Mouse (Mus musculus) stomach, embryonic 16.5 days (tissue): ENCODE measurements around the gene Ranbp17. TPM values are rescaled to one million over a fixed set of nuclear protein-coding genes. Genes with fewer than 3 reads are reported as not detected.

Experiments
- ATAC-seq: fragments of 200-750 bp; cut with Nextera tagmentation; 2 replicates; pipeline ENCODE4 v1.8.0; 2017; ENCODE audit warnings: moderate number of reproducible peaks, moderate TSS enrichment; ENCODE audit not compliant: insufficient read depth, low FRiP score
- H3K27ac ChIP-seq: fragments of 300-500 bp; sonication (generic); 2 replicates; pipeline ENCODE4 v1.5.1; 2014; ENCODE audit warnings: low read length
- H3K27me3 ChIP-seq: fragments of 300-500 bp; sonication (generic); 2 replicates; pipeline ENCODE4 v1.6.1; 2014; ENCODE audit warnings: low read length, control low read depth, mixed read lengths; ENCODE audit not compliant: control insufficient read depth, insufficient read depth
- H3K36me3 ChIP-seq: fragments of 300-500 bp; sonication (generic); 2 replicates; pipeline ENCODE4 v1.6.1; 2014; ENCODE audit warnings: low read length; ENCODE audit not compliant: control insufficient read depth, insufficient read depth
- H3K4me1 ChIP-seq: fragments of 300-500 bp; sonication (generic); 2 replicates; pipeline ENCODE4 v1.6.1; 2014; ENCODE audit warnings: low read length, control low read depth, mixed read lengths; ENCODE audit not compliant: control insufficient read depth, insufficient read depth
- H3K4me2 ChIP-seq: fragments of 300-500 bp; sonication (generic); 2 replicates; pipeline ENCODE4 v1.6.1; 2014; ENCODE audit warnings: low read depth, low read length, mixed read lengths
- H3K4me3 ChIP-seq: fragments of 300-500 bp; sonication (generic); replicated peaks from 2 replicates; pipeline ENCODE4 v1.5.1; 2014; ENCODE audit warnings: mild to moderate bottlenecking, low read length
- H3K9ac ChIP-seq: fragments of 300-500 bp; sonication (generic); 2 replicates; pipeline ENCODE4 v1.6.1; 2014; ENCODE audit warnings: low read length
- H3K9me3 ChIP-seq: fragments of 300-500 bp; sonication (generic); replicated peaks from 2 replicates; pipeline ENCODE4 v1.6.1; 2016; ENCODE audit warnings: low read length, control low read depth; ENCODE audit not compliant: control insufficient read depth
- WGBS: fragments of 180-500 bp; shearing (Covaris S2); extraction: QIAGEN DNeasy Blood & Tissue Kit; methylation state at CpG from one replicate; pipeline ENCODE4 v1.1.7; 2014; 5-methylcytosine and 5-hydroxymethylcytosine counted together
- polyA plus RNA-seq: library from polyadenylated mRNA; unstranded; fragments of >200 nt; fragmentation: Nextera tagmentation; extraction: Ambion mirVana; gene quantifications from 2 replicates; pipeline ENCODE4 v1.2.1, GENCODE M21; 2015

The Ranbp17 gene
- polyA plus RNA-seq, 1 experiment from 2014 or later: 4.4 TPM

- H3K9me3 ChIP-seq: no peaks in the 10 kb centered on the region
- 46% methylated on average over 5 of the region's 5 CpGs for WGBS
- ATAC-seq: no peak
- no peak overlapping the region for H3K9ac ChIP-seq
- H3K4me3 ChIP-seq: no peak overlapping the region
- H3K4me2 ChIP-seq: no peak overlapping the region
- no peak overlapping the region for H3K27ac ChIP-seq
- H3K27me3 ChIP-seq: no peaks in the 10 kb centered on the region
- no peaks in the 10 kb centered on the region for H3K4me1 ChIP-seq
- H3K36me3 ChIP-seq: no peaks in the 10 kb centered on the region
Observed at GRCm38 (mm10) chr11:33361867-33362266, 151.7 kb downstream of the Ranbp17 start.

GRCm38 (mm10) chr11:33349269-33349668 lies 164.3 kb downstream of the Ranbp17 start:
- no peaks in the 10 kb centered on the region for H3K9me3 ChIP-seq
- ATAC-seq: no peak
- no peaks in the 10 kb centered on the region for H3K36me3 ChIP-seq
- no peak overlapping the region for H3K27ac ChIP-seq
- H3K9ac ChIP-seq: no peak overlapping the region
- no peak overlapping the region for H3K4me2 ChIP-seq
- H3K4me1 ChIP-seq: no peaks in the 10 kb centered on the region
- 83% methylated on average over 2 of the region's 2 CpGs for WGBS
- no peaks in the 10 kb centered on the region for H3K27me3 ChIP-seq
- H3K4me3 ChIP-seq: no peak overlapping the region

- H3K4me3 ChIP-seq: no peak overlapping the region
- H3K9ac ChIP-seq: no peak overlapping the region
- no peaks in the 10 kb centered on the region for H3K27me3 ChIP-seq
- no peaks in the 10 kb centered on the region for H3K9me3 ChIP-seq
- no peak overlapping the region for H3K4me2 ChIP-seq
- H3K4me1 ChIP-seq: no peaks in the 10 kb centered on the region
- no peaks in the 10 kb centered on the region for H3K36me3 ChIP-seq
- H3K27ac ChIP-seq: no peak overlapping the region
- no peak for ATAC-seq
- WGBS: 69% methylated on average over 2 of the region's 2 CpGs
Observed at GRCm38 (mm10) chr11:33342061-33342460, 171.5 kb downstream of the Ranbp17 start.

- Histone ChIP-seq H3K27me3 (no peaks in the 10 kb centered on the region), H3K36me3 (no peaks in the 10 kb centered on the region), H3K9me3 (no peaks in the 10 kb centered on the region), H3K4me3 (no peak overlapping the region), H3K9ac (no peak overlapping the region), H3K4me2 (no peak overlapping the region), H3K27ac (no peak overlapping the region), H3K4me1 (no peaks in the 10 kb centered on the region)
- WGBS: 47% methylated on average over 7 of the region's 7 CpGs
- ATAC-seq: no peak
Observed at GRCm38 (mm10) chr11:33336552-33337121, 176.9 kb downstream of the Ranbp17 start.

DNA sequence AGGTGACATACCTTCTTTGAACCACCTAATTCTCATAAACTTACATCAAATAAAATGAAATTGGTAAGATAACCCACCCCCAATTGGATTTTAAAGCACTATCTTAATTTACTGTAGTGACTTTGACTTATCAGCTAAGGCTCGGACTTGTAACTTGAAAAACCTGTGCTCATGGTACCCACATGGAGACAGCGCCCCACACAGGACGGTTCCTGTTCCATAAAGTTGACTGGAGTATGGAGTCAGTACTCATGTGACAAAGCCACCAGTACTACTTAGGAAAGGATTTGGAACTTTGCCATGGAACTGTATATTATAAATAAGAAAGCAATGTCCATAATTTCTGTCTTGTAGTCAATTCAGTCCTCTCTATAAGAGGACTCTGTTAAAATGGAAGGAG lies 177.9 kb downstream of the Ranbp17 start:
- no peaks in the 10 kb centered on the region for H3K27me3 ChIP-seq
- H3K4me1 ChIP-seq: no peaks in the 10 kb centered on the region
- H3K9ac ChIP-seq: no peak overlapping the region
- no peak overlapping the region for H3K27ac ChIP-seq
- no peak for ATAC-seq
- no peaks in the 10 kb centered on the region for H3K36me3 ChIP-seq
- WGBS: 86% methylated on average over 3 of the region's 3 CpGs
- H3K4me3 ChIP-seq: no peak overlapping the region
- H3K9me3 ChIP-seq: no peaks in the 10 kb centered on the region
- H3K4me2 ChIP-seq: no peak overlapping the region

GRCm38 (mm10) chr11:33332137-33332536 lies 181.4 kb downstream of the Ranbp17 start:
- H3K27ac ChIP-seq: no peak overlapping the region
- H3K36me3 ChIP-seq: no peaks in the 10 kb centered on the region
- H3K4me1 ChIP-seq: no peaks in the 10 kb centered on the region
- H3K9me3 ChIP-seq: no peaks in the 10 kb centered on the region
- no peak overlapping the region for H3K4me2 ChIP-seq
- H3K27me3 ChIP-seq: no peaks in the 10 kb centered on the region
- ATAC-seq: no peak; the same call in 1 of the 2 replicates
- WGBS: 48% methylated on average over 5 of the region's 5 CpGs
- H3K4me3 ChIP-seq: no peak overlapping the region
- H3K9ac ChIP-seq: no peak overlapping the region

- H3K4me1 ChIP-seq: no peaks in the 10 kb centered on the region
- H3K9ac ChIP-seq: no peak overlapping the region
- H3K4me3 ChIP-seq: no peak overlapping the region
- H3K9me3 ChIP-seq: no peaks in the 10 kb centered on the region
- 72% methylated on average over 7 of the region's 7 CpGs for WGBS
- no peak overlapping the region for H3K4me2 ChIP-seq
- no peaks in the 10 kb centered on the region for H3K27me3 ChIP-seq
- H3K27ac ChIP-seq: no peak overlapping the region
- no peak for ATAC-seq
- no peaks in the 10 kb centered on the region for H3K36me3 ChIP-seq
Observed at GRCm38 (mm10) chr11:33319006-33319611, 194.4 kb downstream of the Ranbp17 start.

DNA sequence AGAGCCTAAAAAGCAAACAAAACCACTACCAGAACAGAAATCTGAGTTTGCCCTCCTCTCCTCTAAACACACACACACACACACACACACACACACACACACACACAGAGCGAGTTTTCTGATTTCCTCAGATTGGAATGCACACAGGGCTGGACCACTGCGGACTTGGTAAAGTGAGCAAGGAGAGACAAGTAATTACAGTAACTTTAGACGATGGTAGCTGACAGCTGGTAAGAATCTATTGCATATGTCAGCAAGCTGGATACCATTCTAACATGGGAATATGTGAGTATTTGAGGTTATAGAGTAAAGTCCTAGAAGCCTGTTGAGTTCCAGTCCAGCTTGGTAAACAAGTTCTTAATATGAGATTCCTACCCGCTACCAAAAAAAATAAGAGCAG lies 204.0 kb downstream of the Ranbp17 start:
- ATAC-seq: no peak
- H3K4me2 ChIP-seq: no peak overlapping the region
- H3K9ac ChIP-seq: no peak overlapping the region
- no peaks in the 10 kb centered on the region for H3K36me3 ChIP-seq
- H3K27me3 ChIP-seq: no peaks in the 10 kb centered on the region
- WGBS: 51% methylated on average over 4 of the region's 4 CpGs
- H3K4me1 ChIP-seq: no peaks in the 10 kb centered on the region
- H3K4me3 ChIP-seq: no peak overlapping the region
- H3K9me3 ChIP-seq: no peaks in the 10 kb centered on the region
- H3K27ac ChIP-seq: no peak overlapping the region

GRCm38 (mm10) chr11:33300859-33301258 lies 212.7 kb downstream of the Ranbp17 start:
- H3K9ac ChIP-seq: no peak overlapping the region
- H3K27me3 ChIP-seq: no peaks in the 10 kb centered on the region
- H3K4me3 ChIP-seq: no peak overlapping the region
- no peak overlapping the region for H3K4me2 ChIP-seq
- H3K9me3 ChIP-seq: no peaks in the 10 kb centered on the region
- no peaks in the 10 kb centered on the region for H3K4me1 ChIP-seq
- H3K36me3 ChIP-seq: no peaks in the 10 kb centered on the region
- 54% methylated on average over 8 of the region's 8 CpGs for WGBS
- H3K27ac ChIP-seq: no peak overlapping the region
- no peak for ATAC-seq
